Mouse (Mus musculus): ENCODE measurements around the gene Hoxc10. TPM values are rescaled to one million over a fixed set of nuclear protein-coding genes. Genes with fewer than 3 reads are reported as not detected.

The Hoxc10 gene
- polyA plus RNA-seq, 1 experiment from 2014 or later, result not detected

DNA sequence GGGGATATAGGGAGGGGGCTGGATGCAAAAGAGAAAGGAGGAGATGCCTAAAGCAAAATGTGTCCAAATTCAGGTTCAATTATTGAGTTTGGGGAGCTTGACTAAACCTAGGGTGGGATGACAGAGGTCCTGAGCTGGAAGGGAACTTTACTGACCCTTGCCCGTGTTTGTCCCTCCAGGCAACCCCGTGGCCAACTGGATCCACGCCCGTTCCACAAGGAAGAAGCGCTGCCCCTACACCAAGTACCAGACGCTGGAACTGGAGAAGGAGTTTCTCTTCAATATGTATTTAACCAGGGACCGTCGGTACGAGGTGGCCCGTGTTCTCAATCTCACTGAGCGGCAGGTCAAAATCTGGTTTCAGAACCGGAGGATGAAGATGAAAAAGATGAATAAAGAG, 17.1 kb downstream of the Hoxc10 start:
- Histone ChIP-seq H3K4me3 (replicated peaks; ENCODE audit: low read length) (no peak overlapping the region), H3K4me1 (replicated peaks; ENCODE audit: control insufficient read depth, insufficient read depth, low read length) (peaks cover 6% of the 10 kb centered on the region), H3K27me3 (replicated peaks; ENCODE audit: control insufficient read depth, insufficient read depth, low read length) (peaks cover 93% of the 10 kb centered on the region), H3K9ac (replicated peaks; ENCODE audit: low read depth, low read length) (no peak overlapping the region), H3K36me3 (ENCODE audit: control insufficient read depth, insufficient read depth) (no peaks in the 10 kb centered on the region), H3K27ac (ENCODE audit: low read length) (no peak overlapping the region), H3K9me3 (ENCODE audit: control insufficient read depth, low read length) (no peaks in the 10 kb centered on the region), H3K4me2 (ENCODE audit: low read length) (no peak overlapping the region)
- no peak for ATAC-seq
- 0% methylated on average over 12 of the region's 12 CpGs for WGBS

GRCm38 (mm10) chr15:102984521-102984920, 17.9 kb downstream of the Hoxc10 start:
- peaks cover 6% of the 10 kb centered on the region for H3K4me1 ChIP-seq (replicated peaks; ENCODE audit: control insufficient read depth, insufficient read depth, low read length)
- no peaks in the 10 kb centered on the region for H3K9me3 ChIP-seq (ENCODE audit: control insufficient read depth, low read length)
- H3K4me3 ChIP-seq (replicated peaks; ENCODE audit: low read length), result no peak overlapping the region
- WGBS, result 1% methylated on average over 10 of the region's 10 CpGs
- H3K27ac ChIP-seq (ENCODE audit: low read length), result no peak overlapping the region
- no peaks in the 10 kb centered on the region for H3K36me3 ChIP-seq (ENCODE audit: control insufficient read depth, insufficient read depth)
- no peak overlapping the region for H3K4me2 ChIP-seq (ENCODE audit: low read length)
- no peak overlapping the region for H3K9ac ChIP-seq (replicated peaks; ENCODE audit: low read depth, low read length)
- no peak for ATAC-seq
- peaks cover 93% of the 10 kb centered on the region for H3K27me3 ChIP-seq (replicated peaks; ENCODE audit: control insufficient read depth, insufficient read depth, low read length)

- Histone ChIP-seq H3K9ac (replicated peaks; ENCODE audit: low read depth, low read length) (no peak overlapping the region), H3K4me1 (replicated peaks; ENCODE audit: control insufficient read depth, insufficient read depth, low read length) (peaks cover 6% of the 10 kb centered on the region), H3K27ac (ENCODE audit: low read length) (no peak overlapping the region), H3K4me3 (replicated peaks; ENCODE audit: low read length) (no peak overlapping the region), H3K4me2 (ENCODE audit: low read length) (no peak overlapping the region), H3K9me3 (ENCODE audit: control insufficient read depth, low read length) (no peaks in the 10 kb centered on the region), H3K36me3 (ENCODE audit: control insufficient read depth, insufficient read depth) (no peaks in the 10 kb centered on the region), H3K27me3 (replicated peaks; ENCODE audit: control insufficient read depth, insufficient read depth, low read length) (peaks cover 93% of the 10 kb centered on the region)
- WGBS, result 0% methylated on average over 3 of the region's 3 CpGs
- ATAC-seq, result no peak
These were observed 18.3 kb downstream of the Hoxc10 start for GRCm38 (mm10) chr15:102984925-102985324.

DNA sequence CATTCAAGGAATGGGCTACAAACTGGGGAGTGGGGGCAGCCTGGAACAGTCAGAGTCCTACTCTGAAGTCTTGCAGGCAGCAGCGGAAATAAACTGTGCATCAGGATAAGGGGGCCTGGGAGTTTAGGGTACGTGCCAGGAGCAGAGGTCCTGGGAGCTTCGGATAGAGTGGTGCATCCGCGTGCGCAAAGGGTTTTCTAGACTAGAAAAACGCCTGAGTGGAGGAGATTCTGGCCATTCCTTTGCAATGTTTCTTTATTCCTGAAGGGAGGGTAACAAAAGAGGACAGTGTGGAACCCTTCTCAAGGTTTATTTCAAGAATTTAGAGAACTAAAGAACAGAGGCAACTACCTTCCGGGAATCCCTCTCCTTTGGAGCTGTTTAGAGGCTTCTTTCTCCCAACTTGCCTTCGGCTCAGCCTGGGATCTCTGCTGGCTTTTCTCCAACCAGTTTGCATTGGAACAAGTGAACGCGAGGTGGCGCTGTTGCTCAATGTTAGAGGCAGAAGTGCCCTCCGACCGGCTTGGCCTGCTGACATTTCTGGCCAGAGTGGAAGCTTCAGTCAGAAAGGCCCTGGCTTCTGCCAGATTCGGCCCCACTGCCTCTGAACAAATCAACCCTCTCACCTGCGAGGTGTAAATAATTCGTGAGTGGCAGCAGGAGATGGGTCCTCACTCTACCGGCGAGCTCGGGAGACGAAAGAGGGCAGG, 20.7 kb downstream of the Hoxc10 start:
- peaks cover 96% of the 10 kb centered on the region for H3K27me3 ChIP-seq (replicated peaks; ENCODE audit: control insufficient read depth, insufficient read depth, low read length)
- H3K4me3 ChIP-seq (replicated peaks; ENCODE audit: low read length), result no peak overlapping the region
- WGBS, result 2% methylated on average over 21 of the region's 21 CpGs
- no peak; the same call in 1 of the 2 replicates for ATAC-seq
- H3K27ac ChIP-seq (ENCODE audit: low read length), result no peak overlapping the region
- H3K9me3 ChIP-seq (ENCODE audit: control insufficient read depth, low read length), result no peaks in the 10 kb centered on the region
- H3K4me1 ChIP-seq (replicated peaks; ENCODE audit: control insufficient read depth, insufficient read depth, low read length), result peaks cover 5% of the 10 kb centered on the region
- H3K9ac ChIP-seq (replicated peaks; ENCODE audit: low read depth, low read length), result no peak overlapping the region
- H3K4me2 ChIP-seq (ENCODE audit: low read length), result no peak overlapping the region
- no peaks in the 10 kb centered on the region for H3K36me3 ChIP-seq (ENCODE audit: control insufficient read depth, insufficient read depth)

DNA sequence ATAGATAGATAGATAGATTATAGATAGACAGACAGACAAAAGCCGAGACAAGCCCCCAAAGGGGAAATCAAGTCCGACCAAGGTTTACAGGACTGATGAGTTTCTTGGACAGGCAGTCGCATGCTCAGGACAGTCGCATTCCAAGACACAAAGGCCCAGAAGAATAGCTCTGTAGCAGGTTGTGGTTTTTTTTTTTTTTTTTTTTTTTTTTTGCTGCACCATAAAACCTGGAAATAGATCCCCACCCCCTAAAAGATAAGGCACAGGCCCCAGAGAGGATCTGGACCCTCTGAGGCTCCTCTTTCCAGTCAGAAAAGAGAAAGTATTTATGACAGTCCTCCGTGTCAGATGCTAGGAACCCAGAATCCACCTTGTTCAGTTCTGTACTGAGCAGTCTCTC, 21.5 kb downstream of the Hoxc10 start:
- Histone ChIP-seq H3K36me3 (ENCODE audit: control insufficient read depth, insufficient read depth) (no peaks in the 10 kb centered on the region), H3K27me3 (replicated peaks; ENCODE audit: control insufficient read depth, insufficient read depth, low read length) (peaks cover 97% of the 10 kb centered on the region), H3K9me3 (ENCODE audit: control insufficient read depth, low read length) (no peaks in the 10 kb centered on the region), H3K27ac (ENCODE audit: low read length) (no peak overlapping the region), H3K9ac (replicated peaks; ENCODE audit: low read depth, low read length) (no peak overlapping the region), H3K4me3 (replicated peaks; ENCODE audit: low read length) (no peak overlapping the region), H3K4me1 (replicated peaks; ENCODE audit: control insufficient read depth, insufficient read depth, low read length) (peaks cover 5% of the 10 kb centered on the region), H3K4me2 (ENCODE audit: low read length) (no peak overlapping the region)
- WGBS, result 11% methylated on average over 5 of the region's 5 CpGs
- no peak for ATAC-seq

GRCm38 (mm10) chr15:102990461-102991397, 24.1 kb downstream of the Hoxc10 start, which contains the start of gene Hoxc8:
Gene Hoxc8 (plus strand): TSS chr15:102990607.
- Histone ChIP-seq H3K27me3 (replicated peaks; ENCODE audit: control insufficient read depth, insufficient read depth, low read length) (peaks cover 91% of the 10 kb centered on the region), H3K9me3 (ENCODE audit: control insufficient read depth, low read length) (no peaks in the 10 kb centered on the region), H3K36me3 (ENCODE audit: control insufficient read depth, insufficient read depth) (no peaks in the 10 kb centered on the region), H3K4me2 (ENCODE audit: low read length) (no peak within 1 kb of the TSS), H3K9ac (replicated peaks; ENCODE audit: low read depth, low read length) (no peak within 1 kb of the TSS), H3K27ac (ENCODE audit: low read length) (no peak within 1 kb of the TSS), H3K4me1 (replicated peaks; ENCODE audit: control insufficient read depth, insufficient read depth, low read length) (peaks cover 5% of the 10 kb centered on the region), H3K4me3 (replicated peaks; ENCODE audit: low read length) (no peak within 1 kb of the TSS)
- under 1% methylated on average over 61 of the region's 69 CpGs for WGBS
- no peak for ATAC-seq

GRCm38 (mm10) chr15:102991782-102992181, 25.2 kb downstream of the Hoxc10 start:
- Histone ChIP-seq H3K27ac (ENCODE audit: low read length) (no peak overlapping the region), H3K9ac (replicated peaks; ENCODE audit: low read depth, low read length) (no peak overlapping the region), H3K9me3 (ENCODE audit: control insufficient read depth, low read length) (no peaks in the 10 kb centered on the region), H3K4me1 (replicated peaks; ENCODE audit: control insufficient read depth, insufficient read depth, low read length) (peaks cover 5% of the 10 kb centered on the region), H3K27me3 (replicated peaks; ENCODE audit: control insufficient read depth, insufficient read depth, low read length) (peaks cover 91% of the 10 kb centered on the region), H3K36me3 (ENCODE audit: control insufficient read depth, insufficient read depth) (no peaks in the 10 kb centered on the region), H3K4me2 (ENCODE audit: low read length) (no peak overlapping the region), H3K4me3 (replicated peaks; ENCODE audit: low read length) (no peak overlapping the region)
- no peak for ATAC-seq
- 4% methylated on average over 7 of the region's 7 CpGs for WGBS

DNA sequence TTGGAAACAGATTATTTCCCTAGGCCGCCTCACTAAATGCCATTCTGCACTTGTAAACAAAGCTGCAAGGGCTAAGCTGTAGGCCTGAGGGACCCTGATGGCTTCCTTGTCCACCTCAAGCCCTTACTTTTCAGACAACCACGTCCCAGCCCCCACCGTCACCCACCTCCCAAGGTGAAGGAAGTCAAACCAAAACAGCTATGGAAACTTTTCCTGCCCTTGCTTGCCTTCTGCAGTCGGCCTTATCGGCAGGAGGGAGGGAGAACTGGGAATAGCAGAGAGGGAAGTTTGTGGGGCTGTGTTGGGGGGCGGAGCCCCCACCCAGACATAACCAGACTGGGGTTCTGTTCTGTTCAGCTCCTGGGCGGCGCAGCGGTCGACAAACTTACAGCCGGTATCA, 25.6 kb downstream of the Hoxc10 start:
- peaks cover 91% of the 10 kb centered on the region for H3K27me3 ChIP-seq (replicated peaks; ENCODE audit: control insufficient read depth, insufficient read depth, low read length)
- no peak overlapping the region for H3K27ac ChIP-seq (ENCODE audit: low read length)
- WGBS, result under 1% methylated on average over 11 of the region's 11 CpGs
- no peaks in the 10 kb centered on the region for H3K9me3 ChIP-seq (ENCODE audit: control insufficient read depth, low read length)
- no peaks in the 10 kb centered on the region for H3K36me3 ChIP-seq (ENCODE audit: control insufficient read depth, insufficient read depth)
- H3K4me1 ChIP-seq (replicated peaks; ENCODE audit: control insufficient read depth, insufficient read depth, low read length), result peaks cover 5% of the 10 kb centered on the region
- H3K4me3 ChIP-seq (replicated peaks; ENCODE audit: low read length), result no peak overlapping the region
- H3K4me2 ChIP-seq (ENCODE audit: low read length), result no peak overlapping the region
- no peak overlapping the region for H3K9ac ChIP-seq (replicated peaks; ENCODE audit: low read depth, low read length)
- ATAC-seq, result no peak

DNA sequence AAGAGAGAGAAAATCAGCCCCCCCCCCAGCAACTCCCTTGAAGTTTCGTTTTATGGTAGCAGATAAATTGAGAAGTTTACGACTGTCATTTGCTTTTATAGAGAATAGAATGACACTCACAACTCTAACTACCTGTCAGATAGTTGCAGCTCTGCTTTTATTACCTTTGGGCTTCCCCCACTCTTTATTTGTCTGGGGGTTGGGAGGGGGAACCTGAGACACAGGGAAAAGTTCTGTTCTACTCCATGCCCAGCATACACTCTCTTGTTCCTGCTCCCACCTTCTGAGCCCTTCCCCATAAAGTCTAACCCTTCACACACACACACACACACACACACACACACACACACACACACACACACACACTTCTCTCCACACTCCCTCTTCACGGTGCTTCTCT, 26.3 kb downstream of the Hoxc10 start:
- Histone ChIP-seq H3K4me2 (ENCODE audit: low read length) (no peak overlapping the region), H3K9me3 (ENCODE audit: control insufficient read depth, low read length) (no peaks in the 10 kb centered on the region), H3K27ac (ENCODE audit: low read length) (no peak overlapping the region), H3K27me3 (replicated peaks; ENCODE audit: control insufficient read depth, insufficient read depth, low read length) (peaks cover 91% of the 10 kb centered on the region), H3K4me1 (replicated peaks; ENCODE audit: control insufficient read depth, insufficient read depth, low read length) (peaks cover 5% of the 10 kb centered on the region), H3K4me3 (replicated peaks; ENCODE audit: low read length) (no peak overlapping the region), H3K36me3 (ENCODE audit: control insufficient read depth, insufficient read depth) (no peaks in the 10 kb centered on the region), H3K9ac (replicated peaks; ENCODE audit: low read depth, low read length) (no peak overlapping the region)
- WGBS, result 4% methylated on average over 3 of the region's 3 CpGs
- no peak for ATAC-seq

All from forebrain, embryonic 16.5 days (tissue).